Mouse (Mus musculus): Measurements from ENCODE around the gene Il6st.

Il6st gene

GRCm38 (mm10) chr13:112442867-112443529 lies 20.9 kb upstream of the Il6st start:
- no peak for DNase-seq (ENCODE audit: low read depth)

GRCm38 (mm10) chr13:112447108-112447665 lies 16.7 kb upstream of the Il6st start:
- DNase-seq (ENCODE audit: low read depth): no peak

GRCm38 (mm10) chr13:112450210-112450609 lies 13.7 kb upstream of the Il6st start:
- DNase-seq (ENCODE audit: low read depth): no peak

GRCm38 (mm10) chr13:112457366-112457765 lies 6.5 kb upstream of the Il6st start:
- no peak for DNase-seq (ENCODE audit: low read depth)

GRCm38 (mm10) chr13:112458016-112458415 lies 5.9 kb upstream of the Il6st start:
- DNase-seq (ENCODE audit: low read depth): no peak

DNA sequence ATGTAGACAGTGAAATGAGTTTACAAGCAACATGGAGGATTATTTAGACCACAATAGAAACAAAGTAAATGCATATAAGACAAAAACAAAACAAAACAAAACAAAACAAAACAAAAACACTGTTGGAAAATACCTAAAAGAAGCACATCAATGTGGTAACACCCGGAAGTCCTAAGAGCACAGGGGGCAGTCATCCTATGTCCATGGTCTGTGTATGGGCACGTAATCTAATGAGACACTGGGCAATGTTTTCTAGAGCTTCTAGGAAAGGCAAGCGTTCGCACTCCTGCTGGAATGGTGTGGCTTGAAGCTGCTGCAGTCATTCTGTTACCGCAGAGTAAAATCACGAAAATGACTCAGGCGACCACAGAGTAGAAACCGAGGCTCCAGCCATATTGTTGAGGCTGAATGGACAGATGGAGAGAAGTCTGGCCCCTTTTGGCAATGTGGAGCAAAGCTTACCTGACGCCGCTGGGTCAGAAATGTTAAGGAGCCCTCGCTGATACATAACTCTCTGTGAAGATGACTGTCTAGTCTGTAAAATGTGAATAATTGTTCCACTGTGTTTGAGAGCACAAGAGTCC lies 5.3 kb upstream of the Il6st start:
- no peak for DNase-seq (ENCODE audit: low read depth)

- no peak for DNase-seq (ENCODE audit: low read depth)
These were observed 3.9 kb upstream of the Il6st start for GRCm38 (mm10) chr13:112459956-112460355.

- no peak for DNase-seq (ENCODE audit: low read depth)
These were observed 1.4 kb upstream of the Il6st start for GRCm38 (mm10) chr13:112462411-112462987.

- DNase-seq (ENCODE audit: low read depth): no peak
These were observed 500 bp upstream of the Il6st start for GRCm38 (mm10) chr13:112463337-112463802.

DNA sequence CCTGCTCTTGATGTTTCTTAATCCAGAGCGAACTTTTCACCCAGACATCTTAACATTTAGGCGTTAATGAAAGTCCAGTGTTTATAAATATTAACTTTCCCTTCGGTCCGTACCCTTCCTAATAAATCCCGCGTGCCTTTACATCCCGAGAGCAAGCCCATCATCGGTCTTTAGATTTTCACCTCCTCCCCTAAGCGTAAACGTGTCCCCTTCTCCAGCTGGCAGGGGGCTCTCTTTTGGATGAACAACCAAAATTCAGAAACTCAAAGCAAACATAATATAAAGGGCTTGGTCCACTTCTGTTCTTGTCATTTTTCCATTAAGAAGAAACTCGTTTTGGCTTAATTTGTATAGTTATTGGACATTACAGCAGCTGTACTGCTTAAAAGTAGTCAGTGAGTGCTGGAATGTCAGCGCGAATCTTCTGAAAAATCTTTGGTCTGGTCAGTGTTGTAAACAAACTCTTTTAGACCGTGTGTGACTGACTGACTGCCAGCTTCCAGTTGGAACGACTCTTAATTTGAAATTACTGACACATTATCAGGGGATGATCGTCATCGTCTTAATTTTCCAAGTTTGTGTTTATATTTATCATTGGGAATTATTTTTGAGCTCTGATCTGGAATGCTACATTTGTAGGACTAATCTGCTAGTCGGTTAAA lies 887 bp downstream of the Il6st start:
- no peak for DNase-seq (ENCODE audit: low read depth)

- no peak for DNase-seq (ENCODE audit: low read depth)
These were observed 1.7 kb downstream of the Il6st start for GRCm38 (mm10) chr13:112465585-112465984.

DNA sequence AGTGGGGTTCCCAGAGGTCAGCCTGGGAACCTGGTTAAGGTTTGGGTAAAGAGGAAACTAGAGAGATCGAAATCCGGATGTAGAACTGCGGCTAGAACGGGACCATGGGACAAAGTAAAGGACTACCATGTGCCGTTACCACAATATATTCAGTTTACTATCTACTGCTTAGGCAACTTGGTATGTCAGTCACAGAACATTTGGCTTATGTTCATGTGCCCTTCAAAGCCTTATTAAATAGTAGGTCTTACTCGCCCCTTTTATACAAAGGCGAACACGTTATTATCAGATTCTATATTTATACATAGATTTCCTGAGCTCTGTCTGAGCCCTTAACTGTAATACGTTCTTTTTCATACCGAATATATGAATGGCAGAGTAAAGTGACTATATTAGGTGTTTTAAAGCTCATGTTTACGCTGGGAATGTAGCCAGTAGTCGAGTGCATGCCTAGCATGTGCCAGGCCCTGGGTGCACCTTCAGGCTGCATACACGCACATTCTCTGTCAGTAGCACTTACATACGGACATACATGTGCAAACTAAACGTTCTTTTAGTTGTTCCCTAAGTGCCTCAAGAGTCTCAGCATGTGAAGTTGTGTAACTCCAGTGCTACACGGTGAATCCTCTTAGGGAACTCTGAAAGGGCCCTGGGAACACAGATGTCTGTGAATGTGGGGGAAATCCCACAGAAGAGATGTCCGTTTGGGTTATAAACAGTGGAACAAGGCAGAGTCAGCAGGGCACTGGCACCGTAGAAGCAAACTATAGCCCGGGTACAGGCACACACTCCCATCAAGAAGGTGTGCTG lies 2.5 kb downstream of the Il6st start:
- DNase-seq (ENCODE audit: low read depth): no peak

DNA sequence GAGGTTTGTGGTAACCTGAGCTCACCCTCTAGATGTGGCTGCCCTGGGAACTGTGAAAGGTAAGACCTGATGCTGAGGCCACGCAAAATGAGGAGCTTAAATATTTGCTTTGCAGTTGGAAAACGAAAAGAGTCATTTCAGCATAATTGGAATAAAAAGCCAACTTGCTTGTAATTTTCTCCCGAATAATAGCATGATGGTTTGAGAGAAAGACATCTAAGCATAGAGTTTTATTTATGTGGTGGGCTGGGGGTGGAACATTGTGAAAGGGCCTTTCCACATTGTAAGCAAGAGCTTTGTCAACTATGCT lies 3.0 kb downstream of the Il6st start:
- no peak for DNase-seq (ENCODE audit: low read depth)

GRCm38 (mm10) chr13:112467384-112467783 lies 3.5 kb downstream of the Il6st start:
- DNase-seq (ENCODE audit: low read depth): no peak

- no peak for DNase-seq (ENCODE audit: low read depth)
These were observed 5.6 kb downstream of the Il6st start for GRCm38 (mm10) chr13:112469491-112469890.

DNA sequence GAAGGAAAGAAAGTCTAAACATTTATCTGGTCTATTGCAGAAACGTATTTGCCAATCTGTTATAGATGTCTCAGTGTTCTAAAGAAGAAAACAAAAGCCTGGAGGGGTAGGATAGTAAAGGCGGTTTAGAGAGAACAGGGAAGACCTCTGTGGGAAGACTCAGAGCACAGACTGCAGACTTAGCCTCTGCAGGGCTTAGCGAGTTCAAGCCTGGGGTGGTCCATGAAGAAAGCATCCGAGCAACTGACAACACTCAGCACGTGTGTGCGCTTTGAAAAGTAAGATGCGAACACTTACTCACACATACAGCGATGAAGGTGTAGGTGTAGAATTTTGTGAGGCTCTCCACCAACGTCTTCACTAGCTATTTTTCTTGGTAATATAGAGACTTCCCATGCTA lies 7.3 kb downstream of the Il6st start:
- no peak for DNase-seq (ENCODE audit: low read depth)

- DNase-seq (ENCODE audit: low read depth): no peak
These were observed 8.6 kb downstream of the Il6st start for GRCm38 (mm10) chr13:112472401-112473023.

DNA sequence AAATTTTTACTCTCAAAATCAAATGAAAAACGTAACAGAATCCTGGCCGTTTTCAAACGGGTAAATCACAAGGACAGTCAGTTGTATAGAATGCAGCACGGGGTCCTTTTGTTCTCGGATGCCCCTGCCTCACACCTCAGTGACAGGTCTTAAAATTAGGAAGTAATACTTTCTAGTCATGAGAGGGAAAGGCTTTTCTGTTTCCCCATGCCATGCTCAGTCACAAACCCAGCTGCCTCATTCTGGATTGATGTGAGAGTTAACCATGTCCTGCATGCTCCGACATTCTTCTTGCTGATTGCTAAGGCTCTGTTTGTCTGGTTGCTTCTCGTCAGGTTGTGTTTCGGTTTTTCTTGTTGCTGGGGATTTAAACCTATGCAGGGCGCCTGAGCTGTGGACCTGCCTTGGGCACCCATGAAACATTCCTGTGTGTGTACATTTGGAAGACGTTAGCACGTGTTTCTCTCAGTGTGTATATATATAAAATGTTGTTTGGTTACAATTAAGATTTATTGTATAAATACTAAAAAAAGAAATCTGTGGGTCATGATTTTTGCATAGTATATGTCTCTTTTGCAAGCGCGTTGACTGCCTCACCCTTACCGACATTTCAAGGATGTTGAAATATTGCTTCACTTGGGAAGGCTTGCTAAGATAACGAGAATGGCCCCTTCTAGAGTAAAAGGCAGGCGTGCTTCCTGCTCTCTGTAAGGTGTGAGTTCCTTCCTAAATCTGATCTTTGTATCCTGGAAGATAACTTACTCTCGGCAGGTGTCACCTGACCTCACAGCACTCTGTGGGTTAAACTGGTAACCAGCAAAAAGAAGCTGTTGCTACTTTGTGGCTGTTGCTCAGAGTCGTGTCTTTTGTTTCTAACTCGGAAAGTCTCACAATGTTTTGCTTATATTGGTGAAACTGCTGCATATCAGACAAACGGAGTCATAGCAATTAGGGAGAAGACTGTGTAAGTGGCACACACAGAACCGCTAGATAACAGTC lies 10.2 kb downstream of the Il6st start:
- no peak for DNase-seq (ENCODE audit: low read depth)

DNA sequence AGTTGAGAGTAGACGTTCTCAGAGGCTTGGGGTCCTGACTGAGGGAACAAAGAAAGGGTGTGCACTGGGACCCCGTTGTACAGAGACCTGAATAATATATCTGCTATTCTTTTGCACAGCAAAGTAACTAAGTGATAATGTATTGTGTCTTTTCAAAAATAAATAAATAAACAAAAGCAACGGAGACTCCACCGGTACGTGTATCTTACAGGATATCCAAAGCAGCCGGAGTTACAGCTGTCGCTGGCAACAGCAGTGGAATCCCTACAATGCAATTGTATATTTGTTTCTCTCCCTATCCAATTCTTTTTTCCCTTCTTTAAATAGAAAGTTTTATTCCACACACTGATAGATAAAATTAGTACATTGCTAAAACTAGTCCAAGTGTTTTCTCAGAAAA lies 15.2 kb downstream of the Il6st start:
- no peak for DNase-seq (ENCODE audit: low read depth)

GRCm38 (mm10) chr13:112479926-112480325 lies 16.1 kb downstream of the Il6st start:
- DNase-seq (ENCODE audit: low read depth): no peak

Measured in c-Kit-positive CD71-positive TER-119-negative erythroid progenitor cells, embryonic 14.5 days (primary cell).